Mouse (Mus musculus) hematopoietic stem cell, adult 5-6 weeks (primary cell): ENCODE measurements around the gene Gm49392. TPM values are rescaled to one million over a fixed set of nuclear protein-coding genes. Genes with fewer than 3 reads are reported as not detected.

Experiments used
- ATAC-seq, 2 experiments: fragments of 125-278 bp in 1 of 2; replicated peaks in 1 of 2; 2 replicates each; pipeline ENCODE4 v1.8.0; 2016 to 2017; ENCODE audit warnings: inconsistent platforms in 2 of 2, mild to moderate bottlenecking in 2 of 2, moderate number of reproducible peaks in 2 of 2, low read depth in 1 of 2, moderate TSS enrichment in 1 of 2; ENCODE audit not compliant: low FRiP score in 2 of 2, poor library complexity in 2 of 2, severe bottlenecking in 2 of 2, insufficient read depth in 1 of 2, low TSS enrichment in 1 of 2
- total RNA-seq: library from RNA; stranded (forward); fragments of 172-1452, 232-1000 nt; gene quantifications from 2 replicates; pipeline ENCODE4 v1.2.3, GENCODE M21; 2017

The Gm49392 gene
- total RNA-seq, 1 experiment from 2014 or later = 11.0 TPM

- no peak for ATAC-seq
Measured at GRCm38 (mm10) chr13:60812768-60813167, 83.9 kb downstream of the Gm49392 start.

GRCm38 (mm10) chr13:60809690-60810089 lies 87.0 kb downstream of the Gm49392 start:
- no peak for ATAC-seq

- no peak for ATAC-seq
Measured at GRCm38 (mm10) chr13:60802749-60803148, 93.9 kb downstream of the Gm49392 start, which contains the start of gene Ctsll3. TSS of gene Ctsll3 (minus strand) at chr13:60802849.

Other genes starting within 250 kb of the Gm49392 start
- gene BC051665, start 110.5 kb downstream of the Gm49392 start, total RNA-seq = not detected in 2 replicates
- not detected in 2 replicates for gene Ctsll3, start 94.0 kb downstream of the Gm49392 start, total RNA-seq
- not detected in 2 replicates for gene 4930486L24Rik, start 32.4 kb downstream of the Gm49392 start, total RNA-seq
- 147 and 258 TPM in 2 replicates for gene Ctla2b, start 553 bp upstream of the Gm49392 start, total RNA-seq
- gene Tpbpb, start 8.0 kb upstream of the Gm49392 start, total RNA-seq = not detected in 2 replicates
- gene Gm49393, start 38.7 kb upstream of the Gm49392 start, total RNA-seq = 4.8 TPM in 1 of 2 replicates, not detected in the other
- 41.7 and 71.4 TPM in 2 replicates for gene Gm49391, start 39.7 kb upstream of the Gm49392 start, total RNA-seq
- 1,100 and 1,226 TPM in 2 replicates for gene Ctla2a, start 39.7 kb upstream of the Gm49392 start, total RNA-seq
- gene Tpbpa, start 45.1 kb upstream of the Gm49392 start, total RNA-seq = not detected in 2 replicates
- gene Ctsj, start 109.1 kb upstream of the Gm49392 start, total RNA-seq = not detected in 2 replicates
- not detected in 2 replicates for gene Ctsq, start 143.7 kb upstream of the Gm49392 start, total RNA-seq